ENCODE assay signal across 8 mouse cellular contexts in genomic region chr17:33783408-33783807, GRCm38 (mm10). TPM values are rescaled to one million over a fixed set of nuclear protein-coding genes. Genes with fewer than 3 reads are reported as not detected.
DNase-seq lines count a peak whose midpoint lies in the region; ATAC-seq and TF ChIP-seq lines count a peak whose summit lies in the region.

No protein-coding gene starts in this region.

- no peak overlapping the region for H3K4me3 ChIP-seq in heart, adult 2 months
- no peak overlapping the region for H3K4me3 ChIP-seq in stomach, embryonic 15.5 days (replicated peaks)

- peak; percentile 51 to 70 for DNase-seq in left cerebral cortex, adult 18-20 months (ENCODE audit: low spot score in 2 of 2)
- no peak for DNase-seq in left cerebral cortex, adult 11 months (ENCODE audit: low spot score)
- DNase-seq in adrenal gland, postnatal 36 days: peak; percentile 93
- DNase-seq in heart, adult 2 months: peak; percentile 81 to 87
- peak; percentile 32 to 73 for DNase-seq in left cerebral cortex, postnatal 25 days (ENCODE audit: low spot score in 2 of 2)
- DNase-seq in cerebellum, adult 11-12 months: no peak

- H3K36me3 ChIP-seq in heart, adult 2 months (ENCODE audit: control insufficient read depth, insufficient read depth, low read length): peaks cover 8% of the 10 kb centered on the region
- H3K36me3 ChIP-seq in stomach, embryonic 15.5 days: no peaks in the 10 kb centered on the region

- H3K79me2 ChIP-seq in heart, adult 2 months (replicated peaks; ENCODE audit: control insufficient read depth, insufficient read depth, low read length): no peaks in the 10 kb centered on the region

- peaks cover 26% of the 10 kb centered on the region for H3K4me1 ChIP-seq in heart, adult 2 months (ENCODE audit: control insufficient read depth, insufficient read depth, low read length)
- peaks cover 32% of the 10 kb centered on the region for H3K4me1 ChIP-seq in stomach, embryonic 15.5 days

- no peaks in the 10 kb centered on the region for H3K27me3 ChIP-seq in heart, adult 2 months (ENCODE audit: control insufficient read depth, insufficient read depth, low read length)
- H3K27me3 ChIP-seq in stomach, embryonic 15.5 days (replicated peaks): no peaks in the 10 kb centered on the region

- no peak for ATAC-seq in stomach, embryonic 15.5 days (ENCODE audit: insufficient read depth, low FRiP score, low read depth)
- no peak for ATAC-seq in activated CD4-positive, CD25-positive, alpha-beta regulatory T cell, adult 4 months

- no peaks in the 10 kb centered on the region for H3K9me3 ChIP-seq in stomach, embryonic 15.5 days

- no peak for TF ChIP-seq CTCF in heart, adult 2 months (IDR thresholded peaks at IDR 0.05)

- no peak for TF ChIP-seq POLR2A in heart, adult 2 months (IDR thresholded peaks at IDR 0.05; ENCODE audit: insufficient read depth, low read depth, low read length)

- H3K27ac ChIP-seq in heart, adult 2 months: peak overlapping the region; percentile 60
- peak overlapping the region; percentile 27; the same call in 1 of the 2 replicates for H3K27ac ChIP-seq in stomach, embryonic 15.5 days

- peak; percentile 71 for TF ChIP-seq EP300 in heart, adult 2 months (IDR thresholded peaks at IDR 0.05; ENCODE audit: insufficient read depth, low read depth, low read length)

- no peak overlapping the region for H3K4me2 ChIP-seq in stomach, embryonic 15.5 days

- H3K9ac ChIP-seq in heart, adult 2 months (ENCODE audit: low read depth, low read length): no peak overlapping the region
- H3K9ac ChIP-seq in stomach, embryonic 15.5 days: no peak overlapping the region

- intact Hi-C loops in heart, adult 2 months (cut with DNase I): loop anchor here (2.0 kb wide), 1 partner anchor 13 kb away; no protein-coding TSS in a partner anchor
- intact Hi-C loops in left cerebral cortex, postnatal 25 days (cut with DNase I): no loop called here

RNA-seq across cellular contexts. Expression of gene Angptl4, which starts 1.8 kb away (rescaled TPM):
- 1 to 10 TPM; 1.4 to 2.2 TPM for total RNA-seq in left cerebral cortex, adult 18-20 months (2021)
- 100 to 1,000 TPM in 1 of 2 experiments, 10 to 100 TPM in 1; 62.7 to 110 TPM for total RNA-seq in adrenal gland, postnatal 36 days (2021)
- 1 to 10 TPM; 4.7 to 7.2 TPM for total RNA-seq in heart, adult 2 months (2021)
- polyA plus RNA-seq in heart, adult 2 months (2012; rRNA removed): 13.2 and 18.9 TPM in 2 replicates
- total RNA-seq in left cerebral cortex, postnatal 25 days (2021): 1 to 10 TPM; 3.9 to 4.1 TPM
- 22.6 and 24.7 TPM in 2 replicates for polyA plus RNA-seq in stomach, embryonic 15.5 days (2015; fragmentation: Nextera tagmentation; extraction: Ambion mirVana)
- 1 to 10 TPM; 3.7 to 4.8 TPM for polyA plus RNA-seq in activated CD4-positive, CD25-positive, alpha-beta regulatory T cell, adult 4 months (2017; shearing (Covaris generic))

RNA-seq across cellular contexts. Expression of gene Rab11b, which starts 23.1 kb away (rescaled TPM):
- 100 to 1,000 TPM; 359 to 382 TPM for total RNA-seq in left cerebral cortex, adult 18-20 months (2021)
- 100 to 1,000 TPM; 231 to 299 TPM for total RNA-seq in adrenal gland, postnatal 36 days (2021)
- 100 to 1,000 TPM; 238 to 272 TPM for total RNA-seq in heart, adult 2 months (2021)
- polyA plus RNA-seq in heart, adult 2 months (2012; rRNA removed): 388 and 477 TPM in 2 replicates
- total RNA-seq in left cerebral cortex, postnatal 25 days (2021): 100 to 1,000 TPM; 328 to 343 TPM
- polyA plus RNA-seq in stomach, embryonic 15.5 days (2015; fragmentation: Nextera tagmentation; extraction: Ambion mirVana): 249 and 270 TPM in 2 replicates
- 100 to 1,000 TPM; 227 to 308 TPM for polyA plus RNA-seq in activated CD4-positive, CD25-positive, alpha-beta regulatory T cell, adult 4 months (2017; shearing (Covaris generic))

RNA-seq across cellular contexts. Expression of gene Kank3, which starts 26.9 kb away (rescaled TPM):
- 10 to 100 TPM; 27.5 to 32.7 TPM for total RNA-seq in left cerebral cortex, adult 18-20 months (2021)
- total RNA-seq in adrenal gland, postnatal 36 days (2021): 10 to 100 TPM; 72.2 to 90.5 TPM
- total RNA-seq in heart, adult 2 months (2021): 10 to 100 TPM; 54.6 to 61.0 TPM
- 139 and 168 TPM in 2 replicates for polyA plus RNA-seq in heart, adult 2 months (2012; rRNA removed)
- 10 to 100 TPM; 37.0 to 39.7 TPM for total RNA-seq in left cerebral cortex, postnatal 25 days (2021)
- 31.4 and 31.5 TPM in 2 replicates for polyA plus RNA-seq in stomach, embryonic 15.5 days (2015; fragmentation: Nextera tagmentation; extraction: Ambion mirVana)
- 1 to 10 TPM; 1.9 to 3.3 TPM for polyA plus RNA-seq in activated CD4-positive, CD25-positive, alpha-beta regulatory T cell, adult 4 months (2017; shearing (Covaris generic))

RNA-seq across cellular contexts. Expression of gene Rps28, which starts 41.0 kb away (rescaled TPM):
- 100 to 1,000 TPM; 702 to 765 TPM for total RNA-seq in left cerebral cortex, adult 18-20 months (2021)
- 1,000 to 10,000 TPM; 1,486 to 1,511 TPM for total RNA-seq in adrenal gland, postnatal 36 days (2021)
- 100 to 1,000 TPM; 683 to 757 TPM for total RNA-seq in heart, adult 2 months (2021)
- 329 and 480 TPM in 2 replicates for polyA plus RNA-seq in heart, adult 2 months (2012; rRNA removed)
- 100 to 1,000 TPM; 675 to 677 TPM for total RNA-seq in left cerebral cortex, postnatal 25 days (2021)
- 888 and 917 TPM in 2 replicates for polyA plus RNA-seq in stomach, embryonic 15.5 days (2015; fragmentation: Nextera tagmentation; extraction: Ambion mirVana)
- polyA plus RNA-seq in activated CD4-positive, CD25-positive, alpha-beta regulatory T cell, adult 4 months (2017; shearing (Covaris generic)): 1,000 to 10,000 TPM; 1,524 to 2,342 TPM

RNA-seq across cellular contexts. Expression of gene Ndufa7, which starts 41.0 kb away (rescaled TPM):
- total RNA-seq in left cerebral cortex, adult 18-20 months (2021): 100 to 1,000 TPM; 194 to 196 TPM
- 100 to 1,000 TPM; 432 to 487 TPM for total RNA-seq in adrenal gland, postnatal 36 days (2021)
- 100 to 1,000 TPM; 609 to 707 TPM for total RNA-seq in heart, adult 2 months (2021)
- 755 and 759 TPM in 2 replicates for polyA plus RNA-seq in heart, adult 2 months (2012; rRNA removed)
- 100 to 1,000 TPM; 196 to 205 TPM for total RNA-seq in left cerebral cortex, postnatal 25 days (2021)
- 459 and 493 TPM in 2 replicates for polyA plus RNA-seq in stomach, embryonic 15.5 days (2015; fragmentation: Nextera tagmentation; extraction: Ambion mirVana)
- polyA plus RNA-seq in activated CD4-positive, CD25-positive, alpha-beta regulatory T cell, adult 4 months (2017; shearing (Covaris generic)): 100 to 1,000 TPM; 389 to 432 TPM

Comparison
In these comparisons a context has a peak if more than half of its experiments do, and no peak if none do; other contexts are left out.
1. DNase-seq: peak in left cerebral cortex, adult 18-20 months (2 of 2), adrenal gland, postnatal 36 days (2 of 2), heart, adult 2 months (2 of 2) and left cerebral cortex, postnatal 25 days (2 of 2); none in left cerebral cortex, adult 11 months (single experiment) and cerebellum, adult 11-12 months (single experiment).
2. RNA of gene Angptl4, which starts 1.8 kb away (total RNA-seq): 62.7 to 110 TPM in adrenal gland, postnatal 36 days; 4.7 to 7.2 TPM in heart, adult 2 months, 3.9 to 4.1 TPM in left cerebral cortex, postnatal 25 days and 1.4 to 2.2 TPM in left cerebral cortex, adult 18-20 months; every median in the first group is over 4 times any median in the second.